Mouse (Mus musculus): ENCODE data around the gene Neurod4.

Gene Neurod4

GRCm38 (mm10) chr10:130238318-130239209 lies 41.5 kb downstream of the Neurod4 start:
- in situ Hi-C loops (cut with MboI, MseI) = no loop called here

- in situ Hi-C loops (cut with MboI, MseI) = loop anchor here (5.0 kb wide), 1 partner anchor 63 kb away; no protein-coding TSS in a partner anchor
Measured at GRCm38 (mm10) chr10:130234576-130234975, 45.5 kb downstream of the Neurod4 start.

GRCm38 (mm10) chr10:130232117-130232516 lies 47.9 kb downstream of the Neurod4 start:
- in situ Hi-C loops (cut with MboI, MseI) = loop anchor here (5.0 kb wide), 1 partner anchor 65 kb away; no protein-coding TSS in a partner anchor

GRCm38 (mm10) chr10:130229584-130229983 lies 50.5 kb downstream of the Neurod4 start:
- in situ Hi-C loops (cut with MboI, MseI) = no loop called here

- in situ Hi-C loops (cut with MboI, MseI) = no loop called here
Measured at GRCm38 (mm10) chr10:130228246-130228645, 51.8 kb downstream of the Neurod4 start.

- in situ Hi-C loops (cut with MboI, MseI) = no loop called here
Measured at GRCm38 (mm10) chr10:130225034-130225433, 55.0 kb downstream of the Neurod4 start.

All from T-helper 1 cell (primary cell).